Comparison of ENCODE assay signal across 17 mouse cellular contexts in the genomic region with DNA sequence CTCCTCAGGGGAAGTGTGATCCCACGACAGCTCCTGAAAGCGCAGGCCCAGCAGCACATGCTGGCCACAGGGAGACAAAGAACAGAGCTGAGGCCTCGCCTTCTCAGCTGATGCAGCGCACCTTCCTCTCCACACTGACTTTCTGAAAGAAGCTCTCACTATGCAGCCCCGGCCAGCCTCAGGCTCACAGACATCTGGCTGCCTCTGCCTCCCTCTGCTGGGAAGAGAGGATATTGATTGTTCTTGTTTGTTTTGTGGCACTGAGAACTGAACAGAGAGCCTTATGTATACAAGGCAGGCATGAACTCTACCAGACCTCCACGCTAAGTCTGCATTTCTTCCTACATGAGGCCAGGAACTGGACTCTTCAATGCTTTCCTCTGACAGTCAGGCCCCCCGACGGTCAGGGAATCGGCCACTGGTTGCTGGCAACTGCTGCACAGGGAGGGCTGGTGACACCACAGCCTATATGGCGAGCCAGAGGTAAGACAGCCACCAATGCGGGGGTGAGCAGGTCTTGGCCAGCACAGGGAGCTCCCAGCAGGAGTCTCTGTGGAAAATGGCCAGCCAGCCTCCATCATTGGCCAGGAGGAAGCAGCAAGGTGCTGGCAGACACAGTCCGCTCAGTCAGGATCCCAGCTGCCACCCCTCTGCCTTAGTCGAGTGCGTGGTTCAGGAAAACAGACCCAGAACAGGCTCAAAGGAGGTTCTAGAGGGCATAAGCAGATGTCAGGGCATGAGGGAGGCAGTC. TPM values are rescaled to one million over a fixed set of nuclear protein-coding genes. Genes with fewer than 3 reads are reported as not detected.
DNase-seq lines count a peak whose midpoint lies in the region; ATAC-seq and TF ChIP-seq lines count a peak whose summit lies in the region.
"Had no signal": no experiment of that assay in that cellular context is flagged by ENCODE, and none has a peak within 500 bp of the region (broad histone marks: within the 10 kb centered on the region; RNA-seq: fewer than 3 reads in every experiment).

No protein-coding gene starts in this region.

- TF ChIP-seq EP300 in heart, postnatal 0 days (IDR thresholded peaks at IDR 0.05; ENCODE audit: low read depth): no peak

- 97% methylated on average over 14 of the region's 14 CpGs for WGBS in heart, postnatal 0 days
- 96% methylated on average over 14 of the region's 14 CpGs for WGBS in heart, embryonic 10.5 days
- WGBS in midbrain, postnatal 0 days: 98% methylated on average over 14 of the region's 14 CpGs
- WGBS in midbrain, embryonic 10.5 days: 96% methylated on average over 14 of the region's 14 CpGs

- DNase-seq in CD4-positive, CD25-positive, alpha-beta regulatory T cell, adult 2 months (ENCODE audit: low read depth, low spot score): peak; percentile 33
- DNase-seq in heart, postnatal 0 days (ENCODE audit: low spot score): no peak
- DNase-seq in heart, embryonic 10.5 days (ENCODE audit: low spot score): no peak
- DNase-seq in midbrain, postnatal 0 days (ENCODE audit: low spot score): no peak
- DNase-seq in midbrain, embryonic 10.5 days (ENCODE audit: low spot score): no peak
- DNase-seq in right cerebral cortex, postnatal 4 days: no peak
- DNase-seq in spleen, adult 18-20 months: no peak
- DNase-seq: adrenal gland, adult 8-10 months; gastrocnemius, postnatal 10 days; kidney, postnatal 36 days; liver, embryonic 13.5 days had no signal

- H3K36me3 ChIP-seq in heart, postnatal 0 days (replicated peaks; ENCODE audit: control insufficient read depth, insufficient read depth, low read length): peaks cover 70% of the 10 kb centered on the region
- peaks cover 97% of the 10 kb centered on the region for H3K36me3 ChIP-seq in heart, embryonic 10.5 days
- H3K36me3 ChIP-seq in midbrain, postnatal 0 days (ENCODE audit: insufficient read depth, low read length): peaks cover 36% of the 10 kb centered on the region
- peaks cover 100% of the 10 kb centered on the region for H3K36me3 ChIP-seq in midbrain, embryonic 10.5 days

- H3K9me3 ChIP-seq in heart, postnatal 0 days (replicated peaks; ENCODE audit: control insufficient read depth, low read length): no peaks in the 10 kb centered on the region
- H3K9me3 ChIP-seq in heart, embryonic 10.5 days: 0 out of 2 replicates have a peak, but pooled peaks cover 2% of the 10 kb centered on the region
- H3K9me3 ChIP-seq in midbrain, postnatal 0 days (ENCODE audit: low read length): no peaks in the 10 kb centered on the region
- peaks cover 13% of the 10 kb centered on the region; the same call in 1 of the 2 replicates for H3K9me3 ChIP-seq in midbrain, embryonic 10.5 days (replicated peaks)
- H3K9me3 ChIP-seq: embryonic facial prominence, embryonic 12.5 days; forebrain, embryonic 13.5 days; heart, embryonic 15.5 days; midbrain, embryonic 13.5 days had no signal

- H3K4me2 ChIP-seq in heart, postnatal 0 days (ENCODE audit: low read depth, low read length): no peak overlapping the region
- no peak overlapping the region for H3K4me2 ChIP-seq in midbrain, postnatal 0 days (ENCODE audit: low read depth, low read length, poor library complexity, severe bottlenecking)
- H3K4me2 ChIP-seq: embryonic facial prominence, embryonic 12.5 days; forebrain, embryonic 13.5 days; heart, embryonic 15.5 days; liver, embryonic 13.5 days; midbrain, embryonic 13.5 days had no signal

- H3K27me3 ChIP-seq in heart, postnatal 0 days (ENCODE audit: control insufficient read depth, insufficient read depth, low read length): no peaks in the 10 kb centered on the region
- no peaks in the 10 kb centered on the region for H3K27me3 ChIP-seq in heart, embryonic 10.5 days (ENCODE audit: insufficient read depth, poor library complexity, severe bottlenecking)
- no peaks in the 10 kb centered on the region for H3K27me3 ChIP-seq in midbrain, postnatal 0 days (ENCODE audit: insufficient read depth, low read length)
- H3K27me3 ChIP-seq in midbrain, embryonic 10.5 days (ENCODE audit: low read depth, poor library complexity, severe bottlenecking): no peaks in the 10 kb centered on the region
- H3K27me3 ChIP-seq: embryonic facial prominence, embryonic 12.5 days; forebrain, embryonic 13.5 days; heart, embryonic 15.5 days; liver, embryonic 13.5 days; midbrain, embryonic 13.5 days; Patski had no signal

- peak; percentile 8; the same call in 1 of the 2 replicates for TF ChIP-seq CTCF in heart, postnatal 0 days (IDR thresholded peaks at IDR 0.05; ENCODE audit: low read depth)
- peak; percentile 44 for TF ChIP-seq CTCF in midbrain, postnatal 0 days (IDR thresholded peaks at IDR 0.05)

- peaks cover 12% of the 10 kb centered on the region for H3K4me1 ChIP-seq in heart, postnatal 0 days (ENCODE audit: control insufficient read depth, insufficient read depth)
- H3K4me1 ChIP-seq in heart, embryonic 10.5 days: peaks cover 10% of the 10 kb centered on the region
- H3K4me1 ChIP-seq in midbrain, postnatal 0 days (ENCODE audit: insufficient read depth, low read length): no peaks in the 10 kb centered on the region
- no peaks in the 10 kb centered on the region for H3K4me1 ChIP-seq in midbrain, embryonic 10.5 days
- H3K4me1 ChIP-seq: embryonic facial prominence, embryonic 12.5 days; forebrain, embryonic 13.5 days; liver, embryonic 13.5 days; midbrain, embryonic 13.5 days had no signal

- H3K4me3 ChIP-seq in heart, postnatal 0 days (ENCODE audit: low read depth, low read length): no peak overlapping the region
- H3K4me3 ChIP-seq in heart, embryonic 10.5 days: no peak overlapping the region
- H3K4me3 ChIP-seq in midbrain, postnatal 0 days (ENCODE audit: low read depth, low read length): no peak overlapping the region
- no peak overlapping the region for H3K4me3 ChIP-seq in midbrain, embryonic 10.5 days
- H3K4me3 ChIP-seq: embryonic facial prominence, embryonic 12.5 days; forebrain, embryonic 13.5 days; heart, embryonic 15.5 days; liver, embryonic 13.5 days; midbrain, embryonic 13.5 days had no signal

- no peak for ATAC-seq in CD4-positive, CD25-positive, alpha-beta regulatory T cell, adult 4 months
- no peak for ATAC-seq in heart, postnatal 0 days (ENCODE audit: insufficient read depth, low read depth)
- ATAC-seq in midbrain, postnatal 0 days (ENCODE audit: low FRiP score): no peak
- ATAC-seq: forebrain, embryonic 13.5 days; midbrain, embryonic 13.5 days; Patski had no signal

- no peak overlapping the region for H3K27ac ChIP-seq in heart, postnatal 0 days (ENCODE audit: low read depth)
- H3K27ac ChIP-seq in heart, embryonic 10.5 days: no peak overlapping the region
- H3K27ac ChIP-seq in midbrain, postnatal 0 days (ENCODE audit: low read depth, low read length): no peak overlapping the region
- no peak overlapping the region for H3K27ac ChIP-seq in midbrain, embryonic 10.5 days (replicated peaks)
- H3K27ac ChIP-seq: embryonic facial prominence, embryonic 12.5 days; forebrain, embryonic 13.5 days; heart, embryonic 15.5 days; liver, embryonic 13.5 days; midbrain, embryonic 13.5 days had no signal

- H3K9ac ChIP-seq in heart, postnatal 0 days (replicated peaks; ENCODE audit: low read depth, low read length): no peak overlapping the region
- no peak overlapping the region for H3K9ac ChIP-seq in midbrain, postnatal 0 days (replicated peaks; ENCODE audit: low read length, poor library complexity, severe bottlenecking)
- H3K9ac ChIP-seq: embryonic facial prominence, embryonic 12.5 days; forebrain, embryonic 13.5 days; heart, embryonic 15.5 days; liver, embryonic 13.5 days; midbrain, embryonic 13.5 days had no signal

RNA-seq across cellular contexts. Expression of a gene that starts 12.6 kb away (rescaled TPM):
- 10 to 100 TPM; 62.6 to 85.3 TPM for polyA plus RNA-seq in CD4-positive, CD25-positive, alpha-beta regulatory T cell, adult 4 months (2017; shearing (Covaris generic))
- total RNA-seq in heart, postnatal 0 days (2014; rRNA removed; ENCODE audit: low replicate concordance): 29.1 and 53.8 TPM in 2 replicates
- polyA plus RNA-seq in heart, postnatal 0 days (2015; fragmentation: Nextera tagmentation; extraction: Ambion mirVana): 12.8 and 14.9 TPM in 2 replicates
- polyA plus RNA-seq in heart, embryonic 10.5 days (2016; fragmentation: Nextera tagmentation; extraction: Ambion mirVana): 40.6 and 46.3 TPM in 2 replicates
- 11.2 and 19.1 TPM in 2 replicates for total RNA-seq in midbrain, postnatal 0 days (2014; rRNA removed)
- 11.2 and 11.7 TPM in 2 replicates for polyA plus RNA-seq in midbrain, postnatal 0 days (2015; fragmentation: Nextera tagmentation; extraction: Ambion mirVana)
- polyA plus RNA-seq in midbrain, embryonic 10.5 days (2016; fragmentation: Nextera tagmentation; extraction: Ambion mirVana): 33.8 and 34.9 TPM in 2 replicates

RNA-seq across cellular contexts. Expression of a gene that starts 15.1 kb away (rescaled TPM):
- polyA plus RNA-seq in CD4-positive, CD25-positive, alpha-beta regulatory T cell, adult 4 months (2017; shearing (Covaris generic)): 10 to 100 TPM; 51.6 to 73.7 TPM
- total RNA-seq in heart, postnatal 0 days (2014; rRNA removed; ENCODE audit: low replicate concordance): 3.1 and 4.8 TPM in 2 replicates
- polyA plus RNA-seq in heart, postnatal 0 days (2015; fragmentation: Nextera tagmentation; extraction: Ambion mirVana): 2.8 and 2.9 TPM in 2 replicates
- 2.1 and 2.5 TPM in 2 replicates for polyA plus RNA-seq in heart, embryonic 10.5 days (2016; fragmentation: Nextera tagmentation; extraction: Ambion mirVana)
- 3.7 and 4.8 TPM in 2 replicates for total RNA-seq in midbrain, postnatal 0 days (2014; rRNA removed)
- polyA plus RNA-seq in midbrain, postnatal 0 days (2015; fragmentation: Nextera tagmentation; extraction: Ambion mirVana): 2.1 and 2.7 TPM in 2 replicates
- 2.3 and 2.6 TPM in 2 replicates for polyA plus RNA-seq in midbrain, embryonic 10.5 days (2016; fragmentation: Nextera tagmentation; extraction: Ambion mirVana)

RNA-seq across cellular contexts. Expression of a gene that starts 31.4 kb away (rescaled TPM):
- under 1 TPM; 0.51 to 0.84 TPM for polyA plus RNA-seq in CD4-positive, CD25-positive, alpha-beta regulatory T cell, adult 4 months (2017; shearing (Covaris generic))
- total RNA-seq in heart, postnatal 0 days (2014; rRNA removed; ENCODE audit: low replicate concordance): 0.81 and 3.3 TPM in 2 replicates
- 0.85 and 0.91 TPM in 2 replicates for polyA plus RNA-seq in heart, postnatal 0 days (2015; fragmentation: Nextera tagmentation; extraction: Ambion mirVana)
- polyA plus RNA-seq in heart, embryonic 10.5 days (2016; fragmentation: Nextera tagmentation; extraction: Ambion mirVana): 2.4 and 2.9 TPM in 2 replicates
- 9.0 and 11.4 TPM in 2 replicates for total RNA-seq in midbrain, postnatal 0 days (2014; rRNA removed)
- polyA plus RNA-seq in midbrain, postnatal 0 days (2015; fragmentation: Nextera tagmentation; extraction: Ambion mirVana): 10.6 and 10.9 TPM in 2 replicates
- 9.5 and 10.8 TPM in 2 replicates for polyA plus RNA-seq in midbrain, embryonic 10.5 days (2016; fragmentation: Nextera tagmentation; extraction: Ambion mirVana)

RNA-seq across cellular contexts. Expression of a gene that starts 50.3 kb away (rescaled TPM):
- polyA plus RNA-seq in CD4-positive, CD25-positive, alpha-beta regulatory T cell, adult 4 months (2017; shearing (Covaris generic)): 100 to 1,000 TPM; 214 to 296 TPM
- total RNA-seq in heart, postnatal 0 days (2014; rRNA removed; ENCODE audit: low replicate concordance): 57.8 and 91.8 TPM in 2 replicates
- 60.5 and 61.4 TPM in 2 replicates for polyA plus RNA-seq in heart, postnatal 0 days (2015; fragmentation: Nextera tagmentation; extraction: Ambion mirVana)
- polyA plus RNA-seq in heart, embryonic 10.5 days (2016; fragmentation: Nextera tagmentation; extraction: Ambion mirVana): 134 and 150 TPM in 2 replicates
- 52.9 and 84.7 TPM in 2 replicates for total RNA-seq in midbrain, postnatal 0 days (2014; rRNA removed)
- 57.7 and 61.0 TPM in 2 replicates for polyA plus RNA-seq in midbrain, postnatal 0 days (2015; fragmentation: Nextera tagmentation; extraction: Ambion mirVana)
- polyA plus RNA-seq in midbrain, embryonic 10.5 days (2016; fragmentation: Nextera tagmentation; extraction: Ambion mirVana): 242 and 245 TPM in 2 replicates

Comparison
In these comparisons a context has a peak if more than half of its experiments do, and no peak if none do; other contexts are left out.
1. RNA of a gene that starts 15.1 kb away (polyA plus RNA-seq): 51.6 to 73.7 TPM in CD4-positive, CD25-positive, alpha-beta regulatory T cell, adult 4 months; 2.8 to 2.9 TPM in heart, postnatal 0 days, 2.1 to 2.5 TPM in heart, embryonic 10.5 days, 2.3 to 2.6 TPM in midbrain, embryonic 10.5 days and 2.1 to 2.7 TPM in midbrain, postnatal 0 days; every median in the first group is over 10 times any median in the second.